Mouse (Mus musculus) CH12.LX (cell line): ENCODE results near the gene Pllp. TPM values are rescaled to one million over a fixed set of nuclear protein-coding genes. Genes with fewer than 3 reads are reported as not detected.

ENCODE experiments used
- DNase-seq: peaks from one replicate; pipeline ENCODE4 v3.0.0-alpha.2; 2013; ENCODE audit errors: extremely low read depth
- H3K27ac ChIP-seq: 2 replicates; pipeline ENCODE4 v1.5.1; 2012; ENCODE audit warnings: low read depth, mild to moderate bottlenecking, control low read depth, moderate library complexity; ENCODE audit not compliant: insufficient read depth
- H3K27me3 ChIP-seq: replicated peaks from 2 replicates; pipeline ENCODE3; 2012; ENCODE audit warnings: inconsistent platforms
- H3K36me3 ChIP-seq, 2 experiments: replicated peaks in 1 of 2; 2 replicates each; pipeline versions ENCODE3 to v1.6.1; 2012; ENCODE audit warnings: inconsistent platforms in 1 of 2, low read length in 1 of 2, mild to moderate bottlenecking in 1 of 2, mixed read lengths in 1 of 2, moderate library complexity in 1 of 2; ENCODE audit not compliant: control insufficient read depth in 1 of 2, insufficient read depth in 1 of 2
- H3K4me1 ChIP-seq, 2 experiments: 2 replicates each; pipeline ENCODE4 v1.6.1; 2012; ENCODE audit warnings: inconsistent platforms in 1 of 2, moderate library complexity in 1 of 2; ENCODE audit not compliant: insufficient read depth in 2 of 2, control insufficient read depth in 1 of 2
- H3K4me2 ChIP-seq: 2 replicates; pipeline ENCODE4 v1.6.1; 2012; ENCODE audit warnings: low read depth, mild to moderate bottlenecking, control low read depth; ENCODE audit not compliant: poor library complexity, insufficient read depth, severe bottlenecking
- H3K4me3 ChIP-seq, 3 experiments: fragments of 150-350 bp in 1 of 3; sonication (generic) in 1 of 3; replicated peaks in 1 of 3; 2 replicates each; pipeline versions ENCODE3 to v1.5.1; 2011 to 2012; ENCODE audit warnings: low read depth in 2 of 3, low read length in 2 of 3, mild to moderate bottlenecking in 2 of 3, moderate library complexity in 2 of 3, control low read depth in 1 of 3, improper control_type of control experiment in 1 of 3, inconsistent platforms in 1 of 3, mixed read lengths in 1 of 3; ENCODE audit not compliant: poor library complexity in 1 of 3
- H3K79me2 ChIP-seq: replicated peaks from 2 replicates; pipeline ENCODE4 v1.6.1; 2012; ENCODE audit warnings: mild to moderate bottlenecking, moderate library complexity; ENCODE audit not compliant: control insufficient read depth, poor library complexity, insufficient read depth, severe bottlenecking; ENCODE audit errors: extremely low read depth
- H3K9ac ChIP-seq: 2 replicates; pipeline ENCODE4 v1.6.1; 2012; ENCODE audit warnings: low read depth, mild to moderate bottlenecking, control low read depth, moderate library complexity; ENCODE audit not compliant: insufficient read depth
- H3K9me3 ChIP-seq: replicated peaks from 2 replicates; pipeline ENCODE3; 2012; ENCODE audit warnings: low read length, inconsistent platforms, mixed read lengths
- CTCF ChIP-seq, 2 experiments: IDR thresholded peaks in 1 of 2; conservative IDR thresholded peaks in 1 of 2; 2 replicates each; pipeline ENCODE4 v1.5.1; 2011 to 2012; ENCODE audit warnings: low read depth in 2 of 2, low read length in 2 of 2, improper control_type of control experiment in 1 of 2, inconsistent platforms in 1 of 2, mild to moderate bottlenecking in 1 of 2, moderate library complexity in 1 of 2
- E2F4 ChIP-seq: IDR thresholded peaks from 2 replicates; pipeline ENCODE4 v1.6.1; 2011; ENCODE audit warnings: low read depth, low read length, improper control_type of control experiment; ENCODE audit not compliant: insufficient replicate concordance
- ELF1 ChIP-seq: IDR thresholded peaks from 2 replicates; pipeline ENCODE4 v1.6.1; 2014; ENCODE audit warnings: low read depth, mild to moderate bottlenecking, inconsistent platforms, low read length, improper control_type of control experiment
- ETS1 ChIP-seq: conservative IDR thresholded peaks from 2 replicates; pipeline ENCODE4 v1.6.1; 2012; ENCODE audit warnings: low read depth, mild to moderate bottlenecking, inconsistent platforms, low read length, improper control_type of control experiment, moderate library complexity
- GABPA ChIP-seq: IDR thresholded peaks from 2 replicates; pipeline ENCODE4 v1.6.1; 2012; ENCODE audit warnings: low read depth, low read length, improper control_type of control experiment, inconsistent platforms; ENCODE audit not compliant: insufficient replicate concordance
- HCFC1 ChIP-seq: IDR thresholded peaks from 2 replicates; pipeline ENCODE4 v1.6.1; 2012; ENCODE audit warnings: low read depth, mild to moderate bottlenecking, inconsistent platforms, low read length, improper control_type of control experiment
- JUND ChIP-seq: conservative IDR thresholded peaks from 2 replicates; pipeline ENCODE4 v1.6.1; 2011; ENCODE audit warnings: low read depth, low read length, improper control_type of control experiment
- MAFK ChIP-seq: IDR thresholded peaks from 2 replicates; pipeline ENCODE4 v1.6.1; 2011; ENCODE audit warnings: low read length, improper control_type of control experiment; ENCODE audit not compliant: insufficient replicate concordance
- MAX ChIP-seq: IDR thresholded peaks from 2 replicates; pipeline ENCODE4 v1.6.1; 2011; ENCODE audit warnings: low read length, improper control_type of control experiment
- NRF1 ChIP-seq: IDR thresholded peaks from 2 replicates; pipeline ENCODE4 v1.6.1; 2014; ENCODE audit warnings: low read depth, mild to moderate bottlenecking, inconsistent platforms, low read length, improper control_type of control experiment, moderate library complexity
- POLR2AphosphoS2 ChIP-seq: IDR thresholded peaks from 2 replicates; pipeline ENCODE4 v1.6.1; 2011; ENCODE audit warnings: low read depth, low read length, improper control_type of control experiment
- SMC3 ChIP-seq: IDR thresholded peaks from 2 replicates; pipeline ENCODE4 v1.6.1; 2011; ENCODE audit warnings: low read depth, low read length, improper control_type of control experiment
- UBTF ChIP-seq: IDR thresholded peaks from 2 replicates; pipeline ENCODE4 v1.6.1; 2012; ENCODE audit warnings: low read depth, mild to moderate bottlenecking, inconsistent platforms, low read length, improper control_type of control experiment, moderate library complexity
- ZMIZ1 ChIP-seq: IDR thresholded peaks from 2 replicates; pipeline ENCODE4 v1.6.1; 2012; ENCODE audit warnings: low read depth, mild to moderate bottlenecking, inconsistent platforms, low read length, improper control_type of control experiment
- dilution Hi-C: fragments of 300-500 bp; cut with MboI; formaldehyde crosslinking; loops from 2 replicates; pipeline ENCODE4 v1.14.3; 2020; ENCODE audit warnings: low sequenced_read_pairs; ENCODE audit not compliant: extremely low pct_unique_long_range_greater_than_20kb, extremely low pct_ligation_motif_present
- in situ Hi-C: fragments of 300-500 bp; cut with MboI; formaldehyde crosslinking; loops from 3 replicates; pipeline ENCODE4 v1.14.3; 2019; ENCODE audit warnings: low sequenced_read_pairs, low pct_ligation_motif_present, low pct_unique_long_range_greater_than_20kb, mixed read lengths
- polyA plus RNA-seq: library from polyadenylated mRNA; unstranded; fragments of >175 nt; gene quantifications from 2 replicates; pipeline ENCODE4 v1.2.1, GENCODE M21; 2012; ENCODE audit warnings: low read depth; ENCODE audit not compliant: insufficient read length
- total RNA-seq, 2 experiments: library from RNA; depleted of rRNA; stranded (reverse); fragments of 300-350 nt in 1 of 2; fragments of >200 nt in 1 of 2; gene quantifications; 2 replicates each; pipeline ENCODE4 v1.2.3; 2012 to 2014

Pllp gene
- total and polyA plus RNA-seq, 3 experiments = 5.3 to 29.5 (median 6.1) TPM

DNA sequence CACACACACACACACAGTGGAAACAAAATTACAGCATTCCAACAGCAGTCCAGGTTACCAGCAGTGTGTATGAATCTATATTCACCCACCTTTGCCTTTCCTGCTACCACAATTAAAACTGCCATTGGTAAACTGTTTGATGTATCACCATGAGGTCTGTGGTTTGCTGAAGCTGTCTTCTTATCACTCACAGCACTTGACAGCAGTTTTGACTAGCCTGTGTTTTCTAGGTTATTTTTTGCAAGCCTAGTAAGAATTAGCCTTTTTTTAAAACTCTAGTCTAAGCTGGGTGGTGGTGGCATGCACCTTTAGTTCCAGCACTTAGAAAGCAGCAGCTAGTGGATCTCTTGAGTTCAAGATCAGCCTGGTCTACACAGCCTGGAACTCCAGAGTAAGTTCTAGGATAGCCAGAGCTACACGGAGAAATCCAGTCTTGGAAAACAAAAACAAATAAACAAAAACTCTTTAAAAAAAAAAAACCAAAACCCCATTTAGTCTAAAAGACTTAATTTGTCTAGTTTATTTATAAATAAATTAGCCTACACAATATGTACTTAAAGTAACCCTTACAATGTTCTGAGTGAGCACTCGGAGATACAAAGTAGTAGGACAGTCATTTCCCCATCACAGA lies 62.4 kb downstream of the Pllp start:
- in situ Hi-C loops = no loop called here
- Histone ChIP-seq H3K36me3 (peaks cover 28 to 67% of the 10 kb centered on the region in 2 experiments), H3K27me3 (no peaks in the 10 kb centered on the region), H3K4me3 (no peak overlapping the region), H3K4me2 (no peak overlapping the region), H3K27ac (no peak overlapping the region)
- TF ChIP-seq ELF1 (no peak), CTCF (conservative IDR thresholded peaks at IDR 0.05 in 1 of 2, IDR thresholded peaks at IDR 0.05 in 1 of 2; ENCODE audit: low read depth in 2 of 2, low read length in 2 of 2) (no peak), E2F4 (no peak), NRF1 (no peak), HCFC1 (no peak), MAFK (no peak), ZMIZ1 (no peak), POLR2AphosphoS2 (no peak), UBTF (no peak), ETS1 (no peak), JUND (no peak), SMC3 (no peak), MAX (no peak), GABPA (no peak)
- TF ChIP-seq, all 38 proteins: peak for 0
- Histone ChIP-seq H3K9me3 (no peaks in the 10 kb centered on the region), H3K4me1 (peaks cover 3 to 22% of the 10 kb centered on the region in 2 experiments; a peak in 2 of 4 replicates), H3K79me2 (no peaks in the 10 kb centered on the region), H3K9ac (no peak overlapping the region)
- dilution Hi-C loops = no loop called here
- DNase-seq = no peak

Other genes starting within 250 kb of the Pllp start
- gene Cpne2, start 163.3 kb downstream of the Pllp start, total RNA-seq (2012; rRNA removed) = 70.6 and 118 TPM in 2 replicates
- gene Cpne2, start 163.3 kb downstream of the Pllp start, total RNA-seq (2014; rRNA removed) = 10.3 and 12.7 TPM in 2 replicates
- gene Cpne2, start 163.3 kb downstream of the Pllp start, polyA plus RNA-seq = 26.7 and 29.3 TPM in 2 replicates
- gene Rspry1, start 94.3 kb downstream of the Pllp start, total RNA-seq (2012; rRNA removed) = 17.5 and 18.0 TPM in 2 replicates
- 23.5 and 26.9 TPM in 2 replicates for gene Rspry1, start 94.3 kb downstream of the Pllp start, total RNA-seq (2014; rRNA removed)
- gene Rspry1, start 94.3 kb downstream of the Pllp start, polyA plus RNA-seq = 11.4 and 13.4 TPM in 2 replicates
- gene Fam192a, start 94.3 kb downstream of the Pllp start, total RNA-seq (2012; rRNA removed) = 30.7 and 35.5 TPM in 2 replicates
- gene Fam192a, start 94.3 kb downstream of the Pllp start, total RNA-seq (2014; rRNA removed) = 37.6 and 43.7 TPM in 2 replicates
- gene Fam192a, start 94.3 kb downstream of the Pllp start, polyA plus RNA-seq = 80.3 and 95.6 TPM in 2 replicates
- 24.8 and 29.4 TPM in 2 replicates for gene Arl2bp, start 29.7 kb downstream of the Pllp start, total RNA-seq (2012; rRNA removed)
- 71.2 and 85.1 TPM in 2 replicates for gene Arl2bp, start 29.7 kb downstream of the Pllp start, total RNA-seq (2014; rRNA removed)
- gene Arl2bp, start 29.7 kb downstream of the Pllp start, polyA plus RNA-seq = 107 and 114 TPM in 2 replicates
- gene Ccl22, start 49.3 kb upstream of the Pllp start, total RNA-seq (2012; rRNA removed) = 1,648 and 3,114 TPM in 2 replicates
- gene Ccl22, start 49.3 kb upstream of the Pllp start, total RNA-seq (2014; rRNA removed) = 1,111 and 1,396 TPM in 2 replicates
- 4,019 and 4,546 TPM in 2 replicates for gene Ccl22, start 49.3 kb upstream of the Pllp start, polyA plus RNA-seq
- 2.5 and 3.7 TPM in 2 replicates for gene Cx3cl1, start 75.7 kb upstream of the Pllp start, total RNA-seq (2012; rRNA removed)
- gene Cx3cl1, start 75.7 kb upstream of the Pllp start, total RNA-seq (2014; rRNA removed) = 0.19 TPM in 1 of 2 replicates, not detected in the other
- 4.2 and 4.6 TPM in 2 replicates for gene Cx3cl1, start 75.7 kb upstream of the Pllp start, polyA plus RNA-seq
- gene Ccl17, start 114.2 kb upstream of the Pllp start, total RNA-seq (2012; rRNA removed) = 2.1 and 2.2 TPM in 2 replicates
- gene Ccl17, start 114.2 kb upstream of the Pllp start, total RNA-seq (2014; rRNA removed) = 2.5 and 2.6 TPM in 2 replicates
- 1.3 and 2.5 TPM in 2 replicates for gene Ccl17, start 114.2 kb upstream of the Pllp start, polyA plus RNA-seq
- gene Coq9, start 142.0 kb upstream of the Pllp start, total RNA-seq (2012; rRNA removed) = 68.5 and 82.2 TPM in 2 replicates
- 44.2 and 48.5 TPM in 2 replicates for gene Coq9, start 142.0 kb upstream of the Pllp start, total RNA-seq (2014; rRNA removed)
- 68.8 and 97.0 TPM in 2 replicates for gene Coq9, start 142.0 kb upstream of the Pllp start, polyA plus RNA-seq
- 83.1 and 99.8 TPM in 2 replicates for gene Ciapin1, start 142.1 kb upstream of the Pllp start, total RNA-seq (2012; rRNA removed)
- 89.4 and 97.1 TPM in 2 replicates for gene Ciapin1, start 142.1 kb upstream of the Pllp start, total RNA-seq (2014; rRNA removed)
- 139 and 189 TPM in 2 replicates for gene Ciapin1, start 142.1 kb upstream of the Pllp start, polyA plus RNA-seq
- gene Polr2c, start 161.2 kb upstream of the Pllp start, total RNA-seq (2012; rRNA removed) = 93.2 and 102 TPM in 2 replicates
- gene Polr2c, start 161.2 kb upstream of the Pllp start, total RNA-seq (2014; rRNA removed) = 120 and 130 TPM in 2 replicates
- 134 and 141 TPM in 2 replicates for gene Polr2c, start 161.2 kb upstream of the Pllp start, polyA plus RNA-seq
- gene Dok4, start 180.1 kb upstream of the Pllp start, total RNA-seq (2012; rRNA removed) = 1.8 and 2.3 TPM in 2 replicates
- 1.6 and 2.3 TPM in 2 replicates for gene Dok4, start 180.1 kb upstream of the Pllp start, total RNA-seq (2014; rRNA removed)
- 1.7 and 1.9 TPM in 2 replicates for gene Dok4, start 180.1 kb upstream of the Pllp start, polyA plus RNA-seq
- 5.8 and 5.9 TPM in 2 replicates for gene Ccdc102a, start 221.8 kb upstream of the Pllp start, total RNA-seq (2012; rRNA removed)
- gene Ccdc102a, start 221.8 kb upstream of the Pllp start, total RNA-seq (2014; rRNA removed) = 2.1 and 2.5 TPM in 2 replicates
- 2.8 and 4.5 TPM in 2 replicates for gene Ccdc102a, start 221.8 kb upstream of the Pllp start, polyA plus RNA-seq
- gene Adgrg5, start 227.4 kb upstream of the Pllp start, total RNA-seq (2012; rRNA removed) = 0.81 and 1.0 TPM in 2 replicates
- 5.2 and 6.9 TPM in 2 replicates for gene Adgrg5, start 227.4 kb upstream of the Pllp start, total RNA-seq (2014; rRNA removed)
- 9.2 and 10.0 TPM in 2 replicates for gene Adgrg5, start 227.4 kb upstream of the Pllp start, polyA plus RNA-seq